Mouse (Mus musculus) neural tube, embryonic 14.5 days (tissue): ENCODE data around the gene Zswim2. TPM values are rescaled to one million over a fixed set of nuclear protein-coding genes. Genes with fewer than 3 reads are reported as not detected.
A peak's percentile ranks its signal among the peaks of the same experiment; 100 is the strongest.

Source experiments
- ATAC-seq: fragments of 200-750 bp; cut with Nextera tagmentation; 2 replicates; pipeline ENCODE4 v1.8.0; 2017; ENCODE audit warnings: low read depth, mild to moderate bottlenecking, moderate TSS enrichment, moderate library complexity
- H3K27ac ChIP-seq: fragments of 300-500 bp; sonication (generic); 2 replicates; pipeline ENCODE4 v1.5.1; 2014; ENCODE audit warnings: low read depth, mild to moderate bottlenecking, control low read depth, low read length, moderate library complexity, mixed read lengths
- H3K27me3 ChIP-seq: fragments of 300-500 bp; sonication (generic); 2 replicates; pipeline ENCODE4 v1.6.1; 2014; ENCODE audit warnings: low read length; ENCODE audit not compliant: control insufficient read depth, insufficient read depth
- H3K36me3 ChIP-seq: fragments of 300-500 bp; sonication (generic); 2 replicates; pipeline ENCODE4 v1.6.1; 2014; ENCODE audit warnings: low read length, mixed read lengths; ENCODE audit not compliant: control insufficient read depth, insufficient read depth
- H3K4me1 ChIP-seq: fragments of 300-500 bp; sonication (generic); 2 replicates; pipeline ENCODE4 v1.6.1; 2014; ENCODE audit warnings: low read length; ENCODE audit not compliant: control insufficient read depth, insufficient read depth
- H3K4me2 ChIP-seq: fragments of 300-500 bp; sonication (generic); 2 replicates; pipeline ENCODE4 v1.6.1; 2014; ENCODE audit warnings: mild to moderate bottlenecking, low read depth, low read length, control low read depth
- H3K4me3 ChIP-seq: fragments of 300-500 bp; sonication (generic); 2 replicates; pipeline ENCODE4 v1.5.1; 2014; ENCODE audit warnings: low read depth, low read length, control low read depth, mixed read lengths
- H3K9ac ChIP-seq: fragments of 300-500 bp; sonication (generic); replicated peaks from 2 replicates; pipeline ENCODE4 v1.6.1; 2014; ENCODE audit warnings: low read depth, mild to moderate bottlenecking, control low read depth, low read length, mixed read lengths
- H3K9me3 ChIP-seq: fragments of 300-500 bp; sonication (generic); 2 replicates; pipeline ENCODE4 v1.6.1; 2016; ENCODE audit warnings: low read length; ENCODE audit not compliant: control insufficient read depth
- WGBS: fragments of 180-500 bp; shearing (Covaris S2); extraction: QIAGEN DNeasy Blood & Tissue Kit; methylation state at CpG from one replicate; pipeline ENCODE4 v1.1.7; 2014; 5-methylcytosine and 5-hydroxymethylcytosine counted together
- polyA plus RNA-seq: library from polyadenylated mRNA; unstranded; fragments of >200 nt; fragmentation: Nextera tagmentation; extraction: Ambion mirVana; gene quantifications from 2 replicates; pipeline ENCODE4 v1.2.1, GENCODE M21; 2014

The Zswim2 gene
- polyA plus RNA-seq, 1 experiment from 2014 or later = not detected

DNA sequence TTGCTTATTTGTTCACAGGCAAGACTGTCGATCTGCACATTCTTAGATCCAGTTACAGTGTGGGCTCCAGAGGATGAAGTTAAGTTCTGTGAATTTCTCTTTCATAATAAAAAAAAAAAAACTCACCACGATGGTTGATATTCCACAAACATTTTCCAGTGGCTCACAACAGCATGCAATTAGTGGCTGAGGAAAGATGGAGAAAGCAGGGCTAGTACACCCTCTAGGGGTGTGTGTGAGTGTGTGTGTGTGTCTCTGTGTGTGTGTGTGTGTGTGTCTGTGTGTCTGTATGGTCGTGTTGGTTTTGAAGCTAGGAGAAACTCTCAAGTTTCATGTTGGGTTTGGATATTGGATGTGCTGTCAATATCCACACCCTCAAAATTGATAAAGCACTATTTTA, 350 bp upstream of the Zswim2 start:
- Histone ChIP-seq H3K9me3 (no peaks in the 10 kb centered on the region), H3K4me2 (peak overlapping the region; percentile 54), H3K27ac (no peak overlapping the region), H3K36me3 (no peaks in the 10 kb centered on the region), H3K9ac (no peak overlapping the region), H3K4me3 (peak overlapping the region; percentile 28; the same call in 1 of the 2 replicates), H3K4me1 (no peaks in the 10 kb centered on the region), H3K27me3 (no peaks in the 10 kb centered on the region)
- WGBS = 52% methylated on average over 3 of the region's 3 CpGs
- peak; percentile 54 for ATAC-seq

DNA sequence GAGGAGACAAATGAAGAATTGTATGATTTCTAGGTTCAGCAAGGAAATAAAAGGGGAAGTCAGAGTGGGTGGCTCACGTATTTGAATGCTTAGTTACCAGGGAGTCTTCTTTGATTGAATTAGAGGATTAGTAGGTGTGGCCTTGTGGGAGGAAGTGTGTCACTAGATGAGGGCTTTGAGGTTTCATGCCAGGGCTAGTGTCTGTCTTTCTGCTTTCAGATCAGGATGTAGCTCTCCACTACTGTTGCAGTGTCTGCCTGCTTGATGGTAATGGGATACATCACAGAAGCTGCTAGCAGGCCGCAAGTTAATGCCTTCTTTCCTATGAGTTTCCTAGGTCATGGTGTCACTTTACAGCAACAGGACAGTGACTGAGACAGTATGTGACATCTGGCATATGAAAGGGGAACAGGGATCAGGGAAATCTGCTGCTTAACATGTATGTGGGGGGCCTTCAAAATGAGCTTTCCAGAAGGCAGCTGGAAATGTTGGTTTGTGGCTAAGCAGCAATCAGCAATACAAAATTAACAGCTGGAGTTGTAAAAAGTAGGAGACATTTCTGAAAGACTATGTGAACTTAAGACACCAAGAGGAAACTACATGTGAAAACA, 11.4 kb downstream of the Zswim2 start:
- Histone ChIP-seq H3K9me3 (no peaks in the 10 kb centered on the region), H3K4me1 (no peaks in the 10 kb centered on the region), H3K27me3 (no peaks in the 10 kb centered on the region), H3K4me2 (no peak overlapping the region), H3K36me3 (no peaks in the 10 kb centered on the region), H3K4me3 (no peak overlapping the region), H3K27ac (no peak overlapping the region), H3K9ac (no peak overlapping the region)
- ATAC-seq = no peak
- WGBS = 68% methylated on average over 2 of the region's 2 CpGs

DNA sequence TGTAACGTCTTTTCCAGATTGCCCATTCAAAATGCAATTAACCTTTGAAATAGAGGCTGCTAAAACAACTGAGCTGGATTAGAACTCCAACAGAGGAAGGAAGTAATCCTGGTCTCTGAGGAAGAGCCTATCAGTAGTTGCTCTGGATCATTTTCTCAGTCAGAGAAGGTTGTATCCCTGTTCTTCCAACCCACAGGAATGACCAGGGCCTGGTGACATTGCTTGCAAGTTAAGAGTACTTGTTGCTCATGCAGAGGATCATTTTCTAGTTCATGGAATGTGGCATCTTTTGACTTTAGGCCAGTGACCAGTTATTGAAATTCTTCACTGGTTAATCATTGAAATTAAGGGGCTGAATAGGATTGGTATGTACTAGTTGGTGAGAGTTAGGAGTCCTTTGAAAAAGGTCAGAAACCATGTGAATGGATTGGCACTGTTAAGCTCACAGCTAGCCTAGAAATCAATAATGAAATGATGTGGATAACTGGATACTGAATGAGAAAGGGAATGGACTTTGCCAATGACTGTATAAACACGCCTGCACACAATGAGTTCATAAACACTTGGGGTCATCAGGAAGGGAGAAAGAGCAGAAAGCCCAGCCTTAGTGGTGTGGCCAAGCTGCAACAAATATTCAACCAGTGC, 39.0 kb downstream of the Zswim2 start:
- no peaks in the 10 kb centered on the region for H3K27me3 ChIP-seq
- 72% methylated on average over 2 of the region's 2 CpGs for WGBS
- ATAC-seq = no peak
- no peaks in the 10 kb centered on the region for H3K36me3 ChIP-seq
- H3K4me3 ChIP-seq = no peak overlapping the region
- no peak overlapping the region for H3K4me2 ChIP-seq
- H3K9ac ChIP-seq = no peak overlapping the region
- no peaks in the 10 kb centered on the region for H3K9me3 ChIP-seq
- no peak overlapping the region for H3K27ac ChIP-seq
- H3K4me1 ChIP-seq = no peaks in the 10 kb centered on the region

DNA sequence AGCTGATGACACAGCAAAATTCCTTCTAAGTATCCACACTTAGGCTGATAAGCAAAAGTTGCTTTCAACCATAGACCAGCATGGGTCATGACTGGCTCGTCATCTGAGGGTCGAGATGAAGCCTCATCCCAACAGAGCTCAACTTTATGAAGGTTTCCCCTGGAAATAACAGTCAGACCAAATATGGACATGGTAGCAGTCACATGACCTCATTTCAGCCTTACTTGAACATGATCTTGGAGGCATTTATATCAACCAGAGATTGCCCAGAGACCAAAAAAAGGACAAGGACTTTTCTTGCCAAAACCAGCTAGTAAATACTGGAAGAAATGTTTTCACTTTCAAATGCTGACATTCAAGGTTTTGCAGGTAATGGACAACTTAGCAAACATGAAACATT, 47.3 kb downstream of the Zswim2 start:
- Histone ChIP-seq H3K4me2 (no peak overlapping the region), H3K27ac (no peak overlapping the region), H3K4me1 (no peaks in the 10 kb centered on the region), H3K9ac (no peak overlapping the region), H3K36me3 (no peaks in the 10 kb centered on the region), H3K27me3 (no peaks in the 10 kb centered on the region), H3K4me3 (no peak overlapping the region), H3K9me3 (no peaks in the 10 kb centered on the region)
- WGBS = 95% methylated on average over 2 of the region's 2 CpGs
- ATAC-seq = no peak

DNA sequence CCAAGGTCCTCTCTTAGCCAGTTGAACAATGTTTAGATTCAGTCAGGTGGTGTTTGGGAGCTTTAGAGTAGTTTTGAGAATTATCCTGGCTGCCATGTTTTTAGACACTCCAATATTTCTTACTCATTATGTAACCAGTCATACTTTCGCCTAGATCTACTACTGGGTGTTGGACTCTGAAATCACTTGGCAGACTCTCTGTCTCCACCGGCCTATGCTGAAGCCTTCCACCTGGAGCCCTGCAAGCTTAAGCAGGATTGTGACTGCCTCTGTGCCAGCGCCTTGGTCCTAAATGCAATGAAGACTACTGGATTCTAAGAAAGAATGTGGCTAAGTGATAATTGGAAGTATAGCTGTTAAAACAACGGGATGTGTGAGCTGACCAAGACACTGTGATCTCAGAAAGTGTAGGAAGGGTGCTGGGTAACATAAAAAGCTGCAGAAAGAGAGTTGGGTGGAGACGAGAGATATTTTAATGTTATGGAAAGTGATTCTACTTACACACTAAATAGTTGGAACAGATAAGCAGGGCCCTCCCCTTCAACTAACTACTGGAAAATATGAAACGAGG, 57.1 kb downstream of the Zswim2 start:
- Histone ChIP-seq H3K9ac (no peak overlapping the region), H3K4me2 (no peak overlapping the region), H3K27ac (no peak overlapping the region), H3K9me3 (no peaks in the 10 kb centered on the region), H3K4me1 (no peaks in the 10 kb centered on the region), H3K4me3 (no peak overlapping the region), H3K27me3 (no peaks in the 10 kb centered on the region), H3K36me3 (peaks cover 12% of the 10 kb centered on the region; the same call in 1 of the 2 replicates)
- WGBS = 91% methylated on average over 6 of the region's 6 CpGs
- no peak for ATAC-seq

Other genes starting within 250 kb of the Zswim2 start
- 32.9 and 37.0 TPM in 2 replicates for gene Itgav, start 216.8 kb downstream of the Zswim2 start, polyA plus RNA-seq
- 98.7 and 110 TPM in 2 replicates for gene Fam171b, start 128.6 kb downstream of the Zswim2 start, polyA plus RNA-seq
- gene Gm13698, start 14.5 kb upstream of the Zswim2 start, polyA plus RNA-seq = not detected in 2 replicates
- not detected in 2 replicates for gene Gm13693, start 20.3 kb upstream of the Zswim2 start, polyA plus RNA-seq
- gene Gm13695, start 26.1 kb upstream of the Zswim2 start, polyA plus RNA-seq = not detected in 2 replicates
- gene Gm13696, start 31.9 kb upstream of the Zswim2 start, polyA plus RNA-seq = not detected in 2 replicates
- gene Gm13694, start 37.7 kb upstream of the Zswim2 start, polyA plus RNA-seq = not detected in 2 replicates
- not detected in 2 replicates for gene Gm13697, start 43.5 kb upstream of the Zswim2 start, polyA plus RNA-seq
- not detected in 2 replicates for gene Gm13691, start 49.3 kb upstream of the Zswim2 start, polyA plus RNA-seq